8 mouse cellular contexts compared by ENCODE assay signal in the genomic region with DNA sequence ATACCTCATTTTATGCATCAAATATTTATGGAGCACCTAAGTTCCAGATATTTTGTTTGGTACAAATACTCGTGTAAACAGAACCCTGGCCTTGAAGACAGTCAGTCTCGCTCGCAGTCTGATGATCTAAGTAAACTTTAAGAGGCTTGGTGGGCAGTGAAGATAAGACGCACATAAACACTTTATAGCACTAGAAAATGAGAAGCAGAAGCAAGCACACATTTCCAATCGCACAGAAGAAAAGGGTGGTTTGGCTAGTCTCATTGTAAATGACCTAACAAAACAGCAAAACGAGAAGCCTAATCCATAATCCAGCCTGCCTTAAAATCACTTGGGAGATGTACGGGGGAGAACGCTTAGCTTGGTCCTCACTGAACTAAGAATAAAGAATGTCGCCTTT. TPM values are rescaled to one million over a fixed set of nuclear protein-coding genes. Genes with fewer than 3 reads are reported as not detected.
A peak's percentile ranks its signal among the peaks of the same experiment; 100 is the strongest.
DNase-seq lines count a peak whose midpoint lies in the region; ATAC-seq and TF ChIP-seq lines count a peak whose summit lies in the region.

No protein-coding gene starts in this region.

- peaks cover 8% of the 10 kb centered on the region for H3K36me3 ChIP-seq in embryonic facial prominence, embryonic 14.5 days (ENCODE audit: control insufficient read depth, insufficient read depth, low read length)
- 0 out of 2 replicates have a peak, but pooled peaks cover 5% of the 10 kb centered on the region for H3K36me3 ChIP-seq in intestine, embryonic 16.5 days (ENCODE audit: control insufficient read depth, insufficient read depth, low read length)
- peaks cover 3% of the 10 kb centered on the region; the same call in 1 of the 2 replicates for H3K36me3 ChIP-seq in neural tube, embryonic 12.5 days

- peak overlapping the region; percentile 76 for H3K9ac ChIP-seq in embryonic facial prominence, embryonic 14.5 days (ENCODE audit: low read depth, low read length)
- peak overlapping the region; percentile 72 for H3K9ac ChIP-seq in intestine, embryonic 16.5 days (ENCODE audit: low read depth, low read length)
- peak overlapping the region; percentile 77; the same call in 1 of the 2 replicates for H3K9ac ChIP-seq in neural tube, embryonic 12.5 days

- H3K4me2 ChIP-seq in embryonic facial prominence, embryonic 14.5 days (ENCODE audit: low read depth, low read length): peak overlapping the region; percentile 66
- H3K4me2 ChIP-seq in intestine, embryonic 16.5 days (ENCODE audit: low read depth, low read length): peak overlapping the region; percentile 75
- H3K4me2 ChIP-seq in neural tube, embryonic 12.5 days (replicated peaks): peak overlapping the region; percentile 72

- peaks cover 5% of the 10 kb centered on the region for H3K4me1 ChIP-seq in lung, adult 2 months (ENCODE audit: control insufficient read depth, insufficient read depth, low read length)
- peaks cover 9% of the 10 kb centered on the region for H3K4me1 ChIP-seq in embryonic facial prominence, embryonic 14.5 days (ENCODE audit: control insufficient read depth, insufficient read depth, low read length)
- H3K4me1 ChIP-seq in intestine, embryonic 16.5 days (ENCODE audit: control insufficient read depth, insufficient read depth, low read length): no peaks in the 10 kb centered on the region; the same call in 1 of the 2 replicates
- H3K4me1 ChIP-seq in neural tube, embryonic 12.5 days: peaks cover 15% of the 10 kb centered on the region

- H3K9me3 ChIP-seq in embryonic facial prominence, embryonic 14.5 days (ENCODE audit: control insufficient read depth, low read length): no peaks in the 10 kb centered on the region
- H3K9me3 ChIP-seq in intestine, embryonic 16.5 days (ENCODE audit: control insufficient read depth, low read length): no peaks in the 10 kb centered on the region
- H3K9me3 ChIP-seq in neural tube, embryonic 12.5 days: no peaks in the 10 kb centered on the region

- H3K27me3 ChIP-seq in embryonic facial prominence, embryonic 14.5 days (replicated peaks; ENCODE audit: control insufficient read depth, insufficient read depth, low read length): no peaks in the 10 kb centered on the region
- no peaks in the 10 kb centered on the region for H3K27me3 ChIP-seq in intestine, embryonic 16.5 days (replicated peaks; ENCODE audit: control insufficient read depth, insufficient read depth, low read length)
- no peaks in the 10 kb centered on the region for H3K27me3 ChIP-seq in neural tube, embryonic 12.5 days (replicated peaks)

- no peak for DNase-seq in lung, adult 2 months
- no peak for DNase-seq in lung, postnatal 36 days
- no peak for DNase-seq in embryonic facial prominence, embryonic 14.5 days (ENCODE audit: low spot score)
- no peak for DNase-seq in spleen, adult 18-20 months
- no peak for DNase-seq in gastrocnemius, postnatal 14 days
- DNase-seq in cerebellum, postnatal 10 days: no peak

- peak overlapping the region; percentile 80 for H3K4me3 ChIP-seq in lung, adult 2 months (replicated peaks; ENCODE audit: extremely low read depth, low read depth, low read length)
- peak overlapping the region; percentile 58 for H3K4me3 ChIP-seq in embryonic facial prominence, embryonic 14.5 days (ENCODE audit: low read depth, low read length)
- H3K4me3 ChIP-seq in intestine, embryonic 16.5 days (ENCODE audit: low read length): peak overlapping the region; percentile 72
- peak overlapping the region; percentile 68 for H3K4me3 ChIP-seq in neural tube, embryonic 12.5 days

- 25% methylated on average over 9 of the region's 9 CpGs for WGBS in lung, adult 2 months
- 39% methylated on average over 9 of the region's 9 CpGs for WGBS in embryonic facial prominence, embryonic 14.5 days
- WGBS in intestine, embryonic 16.5 days: 25% methylated on average over 9 of the region's 9 CpGs
- WGBS in neural tube, embryonic 12.5 days: 50% methylated on average over 9 of the region's 9 CpGs

- TF ChIP-seq CTCF in lung, adult 2 months (IDR thresholded peaks at IDR 0.05; ENCODE audit: insufficient read depth, low read length): no peak

- peak overlapping the region; percentile 98; the same call in 1 of the 2 replicates for H3K27ac ChIP-seq in embryonic facial prominence, embryonic 14.5 days (replicated peaks; ENCODE audit: low read depth, low read length)
- H3K27ac ChIP-seq in intestine, embryonic 16.5 days (ENCODE audit: low read length): peak overlapping the region; percentile 26; the same call in 1 of the 2 replicates
- H3K27ac ChIP-seq in neural tube, embryonic 12.5 days: peak overlapping the region; percentile 42; the same call in 1 of the 2 replicates

- ATAC-seq in embryonic facial prominence, embryonic 14.5 days (ENCODE audit: low read depth): no peak
- no peak for ATAC-seq in intestine, embryonic 16.5 days
- ATAC-seq in neural tube, embryonic 12.5 days (ENCODE audit: low FRiP score, low read depth): no peak

- TF ChIP-seq POLR2A in lung, adult 2 months (IDR thresholded peaks at IDR 0.05; ENCODE audit: borderline replicate concordance, extremely low read depth, low read depth, low read length): no peak

- intact Hi-C loops in gastrocnemius, postnatal 14 days (cut with DNase I; ENCODE audit: low total_unique reads): no loop called here

RNA-seq across cellular contexts. Expression of a gene that starts 0.4 kb away (rescaled TPM):
- 2.9 and 8.8 TPM in 2 replicates for polyA plus RNA-seq in lung, adult 2 months (2012; rRNA removed)
- polyA plus RNA-seq in embryonic facial prominence, embryonic 14.5 days (2014; fragmentation: Nextera tagmentation; extraction: Ambion mirVana): 242 and 243 TPM in 2 replicates
- polyA plus RNA-seq in intestine, embryonic 16.5 days (2015; fragmentation: Nextera tagmentation; extraction: Ambion mirVana): 142 and 164 TPM in 2 replicates
- polyA plus RNA-seq in neural tube, embryonic 12.5 days (2016; fragmentation: Nextera tagmentation; extraction: Ambion mirVana): 226 and 269 TPM in 2 replicates
- total RNA-seq in gastrocnemius, postnatal 14 days (2021): 10 to 100 TPM; 44.6 to 45.8 TPM

Comparison
In these comparisons a context has a peak if more than half of its experiments do, and no peak if none do; other contexts are left out.
1. H3K27ac ChIP-seq: peak in every context shown above with its lines; median percentile 98 in embryonic facial prominence, embryonic 14.5 days; 42 in neural tube, embryonic 12.5 days; 26 in intestine, embryonic 16.5 days.
2. RNA of a gene that starts 0.4 kb away (polyA plus RNA-seq): 226 to 269 TPM in neural tube, embryonic 12.5 days, 242 to 243 TPM in embryonic facial prominence, embryonic 14.5 days and 142 to 164 TPM in intestine, embryonic 16.5 days; 2.9 to 8.8 TPM in lung, adult 2 months; every median in the first group is over 10 times any median in the second.
3. Peak in every context shown above with its lines, with median percentiles within 50 percentile points of each other: H3K4me3 ChIP-seq, H3K4me2 ChIP-seq and H3K9ac ChIP-seq.